Mouse (Mus musculus) kidney, adult 2 months (tissue): ENCODE measurements at regions not wholly inside any gene's neighbourhood (a gene's known extent, or its start where the extent isn't known, plus 50 kb on each side); places are given as distances from the start of the nearest gene placed in this dataset.

Experiments used
- CTCF ChIP-seq: fragments of 200-500 bp; conservative IDR thresholded peaks from 2 replicates; pipeline ENCODE4 v1.5.1; 2011; ENCODE audit warnings: low read depth, mild to moderate bottlenecking, control low read depth, low read length, moderate library complexity, mixed read lengths; ENCODE audit not compliant: insufficient read depth, insufficient read length
- POLR2A ChIP-seq: fragments of 200-500 bp; IDR thresholded peaks from one replicate; pipeline ENCODE4 v1.6.1; 2011; ENCODE audit warnings: low read depth, low read length, control low read depth

DNA sequence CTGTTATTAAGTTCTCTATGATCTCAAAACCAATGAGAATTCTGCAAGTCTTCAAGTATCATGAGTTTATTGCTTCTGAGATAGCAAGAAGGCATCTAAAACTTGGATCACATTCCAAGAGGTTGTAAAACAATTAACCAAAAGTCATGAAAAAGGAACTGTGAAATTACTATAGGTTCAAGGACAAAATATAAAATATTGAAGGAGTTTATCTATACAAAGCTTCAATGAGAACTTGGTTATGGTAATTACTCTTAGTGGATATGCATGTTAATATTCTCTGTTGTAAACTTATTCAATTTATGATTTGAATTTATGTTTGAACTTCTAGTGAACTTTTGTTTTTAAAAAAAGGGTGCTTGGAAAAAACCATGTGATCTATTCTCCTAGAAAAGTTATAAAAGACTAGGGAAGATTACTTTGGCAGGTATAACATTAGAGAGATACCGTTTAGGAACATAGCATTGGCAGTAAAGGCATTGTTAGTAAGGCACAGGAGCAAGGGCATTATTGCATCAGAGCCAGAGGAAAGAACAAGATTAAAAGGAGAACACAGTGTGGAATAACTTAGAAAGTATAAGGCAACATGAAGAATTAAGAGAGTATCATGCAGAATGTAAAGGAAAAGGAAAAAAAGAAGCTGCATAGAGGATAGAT, 311.4 kb downstream of the S1pr1 start:
- TF ChIP-seq POLR2A (no peak), CTCF (no peak)
